Mouse (Mus musculus) ZHBTc4 (cell line): Measurements from ENCODE around the gene Il23a.
"Not testable (repeated sequence)": the region's sequence is repeated elsewhere in the genome, so short reads cannot be mapped to it uniquely, and the experiment has no call there.

ENCODE experiments used
- DNase-seq: peaks from one replicate; pipeline ENCODE4 v3.0.0-alpha.2; 2011; ENCODE audit warnings: low read depth, low spot score

Il23a gene

DNA sequence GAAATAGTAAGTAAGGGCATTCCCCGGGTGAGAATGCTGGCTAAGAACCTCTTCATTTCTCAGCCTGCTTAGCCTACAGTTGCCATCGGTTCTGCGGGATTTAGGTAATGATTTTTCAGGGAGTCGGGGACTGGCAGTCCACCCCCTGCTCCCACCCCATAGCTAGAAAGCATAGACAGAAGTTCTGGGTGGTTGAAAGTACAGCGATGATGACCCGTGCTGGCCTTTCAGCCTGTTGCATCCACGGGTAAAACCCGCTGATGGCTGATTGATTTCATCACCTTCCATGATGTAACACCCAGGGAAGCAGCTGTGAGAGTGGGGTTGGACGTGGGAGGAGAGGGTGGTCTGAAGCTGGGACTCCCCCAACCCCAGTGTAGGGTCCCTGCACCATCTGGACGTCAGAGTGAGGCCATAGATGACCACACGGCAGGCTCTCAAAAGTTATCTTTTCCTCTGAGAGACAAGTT, at the start of gene Il23a:
Gene Il23a (minus strand): TSS at position 51 of the 470 bp plus-strand sequence.
- no peak for DNase-seq

DNA sequence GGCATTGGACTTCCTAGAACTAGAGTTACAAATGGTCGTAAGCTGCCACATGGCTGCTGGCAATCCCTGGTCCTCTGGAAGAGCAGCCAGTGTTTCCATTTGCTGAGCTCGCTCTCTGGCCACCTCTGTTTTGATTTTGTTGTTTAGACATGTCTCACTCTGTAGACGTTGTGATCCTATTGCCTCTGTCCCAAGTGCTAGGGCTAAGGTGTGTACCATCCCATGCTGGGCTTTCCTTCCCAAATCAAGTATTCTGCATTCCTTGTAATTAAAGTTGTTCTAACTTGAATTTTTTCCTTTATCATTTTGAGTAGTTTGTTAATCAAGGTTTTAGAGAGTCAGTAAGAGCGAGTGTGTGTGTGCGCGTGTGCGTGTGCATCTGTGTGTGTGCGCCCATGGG, 49.0 kb upstream of the Il23a start:
- peak; percentile 61 for DNase-seq

DNA sequence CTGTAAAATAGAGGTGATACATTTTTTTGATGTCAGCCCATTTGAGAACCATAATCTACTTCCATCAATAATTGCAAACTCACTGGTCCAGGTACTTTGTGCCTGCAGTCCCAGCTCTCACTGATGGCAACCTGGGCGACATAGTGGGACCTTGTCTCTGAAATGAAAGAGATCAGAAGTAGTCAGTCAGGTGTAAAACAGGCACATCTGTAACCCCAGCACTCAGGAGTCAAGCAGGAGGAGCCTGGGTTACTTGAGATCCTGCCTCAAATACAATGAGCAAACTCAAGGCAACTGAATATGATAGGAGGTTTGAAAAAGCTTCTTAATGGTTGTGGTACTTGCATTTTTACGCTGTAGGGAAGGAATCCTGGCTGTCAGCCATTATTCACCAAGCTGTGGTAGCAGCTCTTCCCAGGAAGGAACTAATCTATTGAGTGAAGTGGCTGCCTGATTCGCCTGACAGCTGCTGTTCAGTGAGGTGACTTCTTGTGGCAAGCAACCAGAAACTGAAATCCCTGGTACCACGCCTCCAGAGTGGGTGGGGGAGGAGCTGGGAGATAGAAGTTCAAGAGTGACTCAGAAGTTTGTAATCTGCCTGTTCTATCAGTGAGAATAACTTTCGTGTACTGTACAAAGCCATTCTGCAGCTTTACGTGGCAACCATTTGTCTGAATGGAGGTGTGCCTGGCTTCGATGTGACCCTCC, 46.2 kb upstream of the Il23a start:
- DNase-seq, result peak; percentile 83

DNA sequence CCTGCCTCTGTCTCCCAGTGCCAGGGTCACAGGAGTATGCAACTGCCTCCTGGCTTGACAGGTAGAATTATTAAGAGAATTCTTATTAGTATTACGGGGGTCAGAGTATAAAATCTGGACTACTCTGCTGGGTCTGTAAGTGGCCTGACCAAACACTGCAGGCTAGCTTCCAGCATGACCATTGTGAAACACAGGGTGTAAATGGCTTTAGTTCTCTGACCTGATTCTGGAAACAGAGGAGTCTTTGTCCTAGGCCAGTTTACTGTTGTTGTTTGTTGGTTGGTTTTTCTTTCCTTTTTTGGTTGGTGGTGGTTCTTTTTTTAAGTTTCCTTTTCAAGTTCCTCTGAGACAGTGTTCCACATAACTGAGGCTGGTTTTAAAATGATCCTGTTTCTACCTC, 44.9 kb upstream of the Il23a start:
- no peak for DNase-seq

DNA sequence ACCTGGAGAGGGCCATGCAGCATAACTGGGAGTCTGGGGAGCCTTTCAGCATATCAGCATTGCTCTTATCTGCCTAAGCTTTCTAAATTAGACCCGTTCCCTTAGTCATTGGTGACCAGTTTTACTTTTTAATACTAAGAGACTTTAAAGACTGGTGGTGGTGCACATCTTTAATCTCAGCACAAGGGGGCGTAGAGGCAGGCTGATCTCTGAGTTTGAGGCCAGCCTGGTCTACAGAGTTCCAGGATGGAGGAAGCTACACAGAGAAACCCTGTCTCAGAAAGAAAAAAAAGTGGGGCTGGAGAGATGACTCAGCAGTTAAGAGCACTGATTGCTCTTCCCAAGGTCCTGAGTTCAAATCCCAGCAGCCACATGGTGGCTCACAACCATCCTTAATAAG, 41.7 kb upstream of the Il23a start:
- peak; percentile 82 for DNase-seq

DNA sequence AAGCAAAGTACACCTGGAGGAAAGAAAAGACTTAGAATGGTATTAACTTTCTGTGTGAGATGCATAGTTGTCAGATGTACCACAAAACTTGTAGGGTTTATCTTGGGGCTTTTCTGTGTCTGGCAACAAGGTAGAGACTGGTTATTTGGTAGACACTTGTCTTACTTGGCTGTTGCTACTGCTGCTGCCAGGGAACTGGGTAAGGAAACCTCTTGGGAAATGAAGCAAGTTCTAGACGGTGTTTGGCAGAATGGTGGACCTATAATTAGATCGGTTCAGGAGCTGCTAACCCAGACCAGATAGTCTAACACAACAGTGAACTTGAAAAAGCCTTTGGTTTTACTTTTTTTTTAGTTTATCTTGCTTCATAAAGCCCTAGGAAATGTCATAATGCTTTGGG, 40.4 kb upstream of the Il23a start:
- DNase-seq, result no peak

DNA sequence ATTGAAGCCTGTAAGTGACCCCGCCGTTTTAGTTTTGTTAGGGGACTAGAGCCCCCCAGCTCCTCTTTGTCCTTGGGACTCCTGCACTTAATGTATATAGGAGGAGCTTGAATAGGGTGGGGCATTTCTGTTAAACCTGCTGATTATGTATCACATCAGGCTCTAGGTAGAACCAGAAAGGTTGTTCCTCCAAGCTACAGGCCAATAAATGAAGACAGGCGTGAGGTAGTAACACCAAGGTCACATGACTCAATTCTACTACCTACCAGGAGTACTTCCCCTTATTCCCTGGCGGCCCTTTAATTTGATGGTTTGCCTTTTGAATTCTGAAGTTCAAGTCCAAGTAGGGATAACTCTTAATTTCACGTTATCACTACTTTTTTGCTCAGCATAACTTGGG, 39.9 kb upstream of the Il23a start:
- DNase-seq, result peak; percentile 31

DNA sequence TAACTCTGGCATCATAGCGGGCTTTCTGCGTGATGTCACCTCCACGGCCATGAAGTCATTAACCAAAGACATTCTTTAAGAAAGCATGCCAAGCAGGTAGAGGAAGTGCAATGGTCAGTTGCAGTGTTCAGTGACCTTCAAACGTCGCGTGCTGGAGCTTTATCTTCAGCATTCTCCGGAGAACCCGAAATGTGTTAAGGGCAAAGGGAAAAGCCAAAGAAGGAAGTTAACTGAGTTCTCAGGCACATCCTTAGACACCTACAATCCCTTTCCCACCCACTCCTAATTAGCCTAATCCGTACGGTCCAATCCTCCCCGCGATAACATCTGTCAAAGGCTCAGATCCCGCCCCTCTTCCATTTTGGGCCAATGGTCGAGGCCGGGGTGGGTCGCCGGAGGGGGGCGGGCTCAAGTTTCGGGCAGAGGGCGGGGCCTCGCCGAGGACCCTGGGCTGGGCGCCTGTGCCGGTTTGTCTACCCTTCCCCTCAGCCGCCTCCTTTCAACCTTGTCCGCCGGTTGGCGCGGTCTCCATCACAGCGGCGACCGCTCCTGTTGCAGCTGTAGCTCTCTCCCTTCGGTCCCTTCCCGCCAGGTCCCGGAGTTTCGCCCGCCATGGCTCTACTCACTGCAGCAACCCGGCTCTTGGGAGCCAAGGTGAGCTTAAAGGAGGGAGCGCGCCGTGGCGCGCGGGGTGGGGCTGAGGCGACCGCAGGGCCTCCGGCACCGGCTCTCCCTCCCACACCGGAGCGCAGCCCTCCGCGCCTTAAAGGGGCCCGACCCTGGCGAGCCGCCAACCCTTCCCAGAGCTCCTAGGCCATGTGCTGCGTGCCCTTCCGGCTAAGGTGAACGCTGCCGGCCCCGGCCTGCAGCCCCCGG, 39.0 kb upstream of the Il23a start, which contains the start of gene Cs:
Gene Cs (plus strand): TSS at position 429 of the 876 bp plus-strand sequence.
- DNase-seq, result peak; percentile 99

DNA sequence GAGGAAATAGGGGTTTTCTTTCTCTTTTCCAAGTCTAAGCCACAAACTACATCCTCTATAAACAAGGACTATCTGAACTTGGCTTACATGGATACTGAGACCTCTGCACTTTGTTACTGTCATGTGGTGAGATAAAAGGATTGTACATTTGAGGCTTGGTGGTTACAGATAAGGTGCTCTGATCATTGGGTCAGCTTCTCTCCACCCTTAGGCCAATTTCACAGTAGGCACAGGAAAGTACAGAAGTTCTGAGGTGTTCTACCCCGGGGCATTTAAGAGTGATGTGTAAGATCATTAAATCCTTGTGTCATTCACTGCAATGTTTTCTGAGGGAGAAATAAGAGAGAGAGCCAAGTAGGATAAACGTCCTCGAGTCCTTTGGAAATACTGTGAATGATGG, 38.0 kb upstream of the Il23a start:
- DNase-seq, result no peak

DNA sequence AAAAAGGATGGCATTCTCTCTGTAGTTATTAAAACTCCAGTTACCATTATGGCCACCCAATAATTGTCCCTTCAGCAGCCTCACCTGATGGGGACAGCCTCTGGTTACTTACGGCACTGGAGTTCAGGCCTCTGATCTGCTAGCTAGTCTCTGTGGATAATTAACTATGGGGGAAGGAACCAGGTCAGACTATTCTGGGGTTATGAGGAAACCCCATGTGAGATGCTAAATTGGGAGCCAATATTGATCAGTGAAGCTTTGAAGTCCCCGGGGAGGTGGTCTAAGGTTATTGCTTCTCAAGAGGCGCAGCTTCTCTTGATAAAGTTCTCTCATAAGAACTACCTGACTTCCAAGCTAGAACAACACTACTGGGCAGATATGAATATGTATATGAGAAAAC, 37.6 kb upstream of the Il23a start:
- no peak for DNase-seq

DNA sequence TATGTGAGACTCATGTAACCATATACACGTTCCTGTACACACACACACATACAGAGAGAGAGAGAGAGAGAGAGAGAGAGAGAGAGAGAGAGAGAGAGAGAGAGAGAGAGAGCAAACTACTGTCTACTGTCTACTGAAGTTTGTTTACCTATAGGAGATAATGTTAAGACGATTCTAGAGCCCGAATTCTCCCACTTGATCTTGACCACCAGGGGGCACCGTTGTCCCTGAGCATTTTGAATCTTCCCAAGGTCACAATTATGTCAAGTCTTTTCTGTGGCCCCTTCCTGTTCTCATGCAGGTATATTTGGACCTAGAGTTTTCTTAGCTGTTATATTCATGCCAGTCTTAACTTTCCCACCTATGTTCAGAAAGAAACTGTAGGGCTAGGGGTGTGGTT, 37.0 kb upstream of the Il23a start:
- peak; percentile 88 for DNase-seq

DNA sequence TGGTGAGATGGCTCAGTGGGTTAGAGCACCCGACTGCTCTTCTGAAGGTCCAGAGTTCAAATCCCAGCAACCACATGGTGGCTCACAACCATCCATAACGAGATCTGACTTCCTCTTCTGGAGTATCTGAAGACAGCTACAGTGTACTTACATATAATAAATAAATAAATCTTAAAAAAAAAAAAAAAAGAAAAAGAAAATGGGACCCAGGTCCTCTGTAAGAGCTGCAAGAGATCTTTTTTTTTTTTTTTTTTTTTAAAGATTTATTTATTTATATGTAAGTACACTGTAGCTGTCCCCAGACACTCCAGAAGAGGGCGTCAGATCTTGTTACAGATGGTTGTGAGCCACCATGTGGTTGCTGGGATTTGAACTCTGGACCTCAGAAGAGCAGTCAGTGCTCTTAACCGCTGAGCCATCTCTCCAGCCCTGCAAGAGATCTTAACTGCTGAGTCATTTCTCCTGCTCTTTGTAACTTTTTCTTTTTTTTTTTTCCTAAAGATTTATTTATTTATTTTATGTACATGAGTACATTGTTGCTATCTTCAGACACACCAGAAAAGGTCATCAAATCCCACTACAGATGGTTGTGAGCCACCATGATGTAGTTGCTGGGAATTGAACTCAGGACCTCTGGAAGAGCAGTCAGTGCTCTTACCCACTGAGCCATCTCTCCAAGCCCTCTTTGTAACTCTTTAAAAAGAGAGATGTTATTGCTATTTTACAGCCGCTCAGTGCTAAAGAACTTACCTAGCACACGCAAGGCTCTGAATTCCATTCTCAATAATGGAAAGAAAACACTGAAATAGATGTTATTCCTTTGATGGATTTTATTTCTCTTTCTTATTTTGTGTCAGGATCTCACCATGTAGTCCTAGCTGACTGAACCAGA, 34.1 kb upstream of the Il23a start:
- DNase-seq, result not testable (repeated sequence)

DNA sequence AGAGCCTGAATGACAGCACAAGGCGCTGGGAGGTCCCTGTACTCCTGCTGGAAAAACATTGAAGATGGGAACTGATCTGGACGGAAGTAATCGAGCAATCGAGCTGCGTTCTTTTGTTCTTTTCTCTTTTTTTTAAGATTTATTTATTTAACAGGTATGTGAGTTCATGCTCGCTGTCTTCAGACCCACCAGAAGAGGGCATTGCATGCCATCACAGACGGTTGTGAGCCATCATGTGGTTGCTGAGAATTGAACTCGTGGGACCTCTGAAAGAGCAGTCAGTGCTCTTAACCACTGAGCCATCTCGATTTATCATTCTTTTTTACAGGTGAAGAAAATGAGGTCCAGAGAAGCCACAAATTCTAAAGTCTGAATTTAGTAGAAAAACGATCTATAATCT, 29.1 kb upstream of the Il23a start:
- peak; percentile 57 for DNase-seq

DNA sequence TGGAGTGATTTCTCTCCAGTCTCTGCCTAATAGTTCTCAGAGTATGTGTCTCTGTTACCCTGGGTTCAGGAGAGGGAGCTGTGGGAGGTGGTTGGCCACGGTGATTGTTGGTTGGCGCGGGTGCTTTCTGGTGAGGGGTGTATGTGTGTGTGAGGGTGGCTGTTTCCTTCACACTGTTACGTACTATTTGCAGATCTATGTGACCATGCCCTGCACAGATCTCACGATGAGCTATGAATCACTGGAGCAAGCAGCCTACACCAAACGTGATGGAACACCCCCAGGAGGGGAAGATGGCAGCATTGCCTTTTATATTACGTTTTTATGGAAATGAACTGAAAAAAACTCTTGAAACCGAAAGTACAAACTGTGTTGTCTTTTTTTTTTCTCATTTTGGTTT, 28.3 kb upstream of the Il23a start:
- DNase-seq, result no peak

DNA sequence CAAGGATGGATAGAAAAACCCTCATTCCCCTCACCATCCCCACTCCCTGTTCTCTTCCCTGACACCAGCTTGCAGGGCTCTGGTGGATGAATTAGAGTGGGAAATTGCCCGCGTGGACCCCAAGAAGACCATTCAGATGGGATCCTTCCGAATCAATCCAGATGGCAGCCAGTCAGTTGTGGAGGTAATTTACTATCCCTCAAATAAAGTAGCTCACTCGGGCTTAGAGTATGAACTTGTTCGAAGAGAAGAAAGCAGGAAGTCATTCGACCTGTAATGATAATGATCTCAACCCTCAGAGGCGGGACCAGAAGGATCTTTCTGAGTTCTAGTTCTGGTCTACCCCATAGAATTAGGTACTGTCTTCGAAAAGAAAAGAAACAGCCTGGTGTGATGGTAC, 25.0 kb upstream of the Il23a start:
- DNase-seq, result no peak

DNA sequence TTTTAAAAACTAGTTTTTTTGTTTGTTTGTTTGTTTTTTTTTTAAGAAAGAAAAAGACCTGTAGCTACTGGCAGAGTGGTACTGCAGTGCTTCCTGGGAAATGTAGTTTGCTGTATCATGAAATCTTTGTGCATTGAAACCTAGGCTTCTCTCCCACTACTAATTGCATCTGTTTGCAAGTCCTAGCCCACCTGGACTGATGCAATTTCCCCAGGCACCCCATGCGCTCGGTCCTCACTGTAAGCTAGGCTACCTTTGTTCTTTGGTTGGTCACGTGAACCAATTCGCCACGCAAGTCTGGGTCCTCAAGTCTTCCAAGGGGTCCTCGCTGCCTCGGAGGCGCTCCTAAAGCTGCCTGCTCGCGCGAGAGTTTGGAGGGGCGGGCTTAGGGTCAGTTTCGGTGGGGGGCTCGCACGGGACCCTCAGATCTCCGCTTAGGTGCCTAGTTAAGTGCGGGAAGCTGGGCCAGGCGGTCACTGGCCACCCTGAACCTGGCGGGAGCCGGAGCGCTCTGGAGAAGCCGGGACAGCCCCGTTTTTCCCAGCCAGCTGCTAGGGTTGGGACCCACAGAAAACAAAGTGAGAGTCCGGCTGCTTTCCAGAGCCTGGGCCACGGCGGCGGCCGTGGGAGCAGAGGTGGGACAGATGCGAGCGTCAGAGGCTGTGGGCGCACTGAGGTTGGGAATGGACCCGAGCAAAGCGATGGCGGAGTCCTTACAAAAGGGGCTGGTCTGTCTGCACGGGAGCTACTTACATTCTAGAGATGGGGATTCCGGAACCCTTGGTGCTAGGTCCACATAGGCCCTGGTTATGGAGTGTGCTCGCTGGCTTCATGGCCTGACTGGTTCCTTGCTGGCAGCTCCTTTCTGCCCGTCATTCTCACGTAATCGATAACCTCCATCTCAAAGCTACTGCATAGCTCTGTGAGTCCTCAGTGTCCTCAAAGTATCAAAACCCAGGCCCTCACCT, 23.9 kb upstream of the Il23a start, which contains the start of gene Cnpy2:
Gene Cnpy2 (plus strand): TSS at position 319 of the 968 bp plus-strand sequence.
- peak; percentile 97 for DNase-seq

DNA sequence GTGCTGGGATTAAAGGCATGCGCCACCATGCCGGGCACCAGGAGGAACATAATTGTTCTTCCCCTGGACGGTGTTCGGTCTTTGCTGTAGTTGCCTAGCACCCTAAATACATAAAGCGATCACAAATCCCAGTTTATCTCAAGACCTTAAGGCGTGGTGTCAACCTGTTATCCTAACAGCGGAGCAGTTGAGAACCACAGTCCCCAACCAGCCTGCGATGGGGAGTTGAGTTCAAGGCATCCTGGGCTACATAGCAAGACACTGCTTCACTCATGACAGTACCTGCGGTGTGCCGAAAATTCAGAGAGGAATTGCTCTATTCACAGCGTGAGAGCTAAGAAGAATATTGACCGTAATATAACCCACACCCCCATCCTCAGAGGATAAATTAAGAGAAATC, 23.1 kb upstream of the Il23a start:
- DNase-seq, result no peak

DNA sequence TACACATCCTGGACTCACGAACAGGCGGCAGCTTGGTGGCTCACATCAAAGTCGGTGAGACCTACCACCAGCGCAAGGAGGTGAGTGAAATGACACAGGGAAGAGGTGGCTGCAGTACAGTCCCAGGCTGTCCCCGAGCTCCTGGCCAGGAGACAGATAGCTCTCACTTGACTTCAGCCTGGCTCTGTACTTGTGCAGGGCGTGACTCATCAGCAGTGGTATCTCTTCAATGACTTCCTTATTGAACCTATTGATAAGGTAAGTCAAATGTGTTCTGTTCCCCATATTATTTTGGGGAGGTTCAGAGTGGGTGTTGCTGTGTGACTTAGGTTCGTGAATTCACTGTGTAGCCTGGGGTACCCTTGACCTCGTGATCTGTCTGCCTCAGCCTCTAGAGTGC, 17.0 kb upstream of the Il23a start:
- no peak for DNase-seq

DNA sequence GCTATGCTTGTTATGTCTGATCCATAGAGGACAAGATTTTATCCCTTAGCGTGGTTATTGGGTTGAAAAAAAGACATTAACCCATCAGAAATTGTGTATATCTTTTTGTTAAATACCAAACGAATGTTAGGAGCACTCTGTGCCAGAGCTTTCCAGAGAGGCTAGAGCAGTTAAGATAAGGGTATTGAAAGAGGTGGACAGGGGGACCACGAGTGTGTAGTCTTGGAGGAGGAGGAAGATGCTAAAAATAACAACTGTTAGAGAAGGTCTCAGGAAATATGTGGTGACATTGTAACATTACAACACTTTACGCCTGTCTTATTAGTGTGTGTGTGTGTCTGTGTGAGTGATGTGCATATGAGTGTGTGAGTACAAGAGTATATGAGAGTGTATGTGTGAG, 12.3 kb upstream of the Il23a start:
- no peak for DNase-seq

DNA sequence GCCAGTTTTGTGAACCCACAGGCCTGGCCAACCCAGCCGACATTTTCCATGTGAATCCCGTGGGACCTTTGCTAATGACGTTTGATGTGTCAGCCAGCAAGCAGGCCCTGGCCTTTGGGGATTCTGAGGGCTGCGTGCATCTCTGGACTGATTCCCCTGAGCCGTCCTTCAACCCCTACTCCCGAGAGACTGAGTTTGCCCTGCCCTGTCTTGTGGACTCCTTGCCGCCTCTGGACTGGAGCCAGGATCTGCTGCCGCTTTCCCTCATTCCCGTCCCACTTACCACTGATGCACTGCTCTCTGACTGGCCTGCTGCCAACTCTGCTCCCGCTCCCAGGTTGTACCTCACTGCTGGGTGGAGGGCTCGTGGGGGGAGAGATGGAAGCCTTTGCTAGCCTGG, 11.6 kb upstream of the Il23a start:
- no peak for DNase-seq

DNA sequence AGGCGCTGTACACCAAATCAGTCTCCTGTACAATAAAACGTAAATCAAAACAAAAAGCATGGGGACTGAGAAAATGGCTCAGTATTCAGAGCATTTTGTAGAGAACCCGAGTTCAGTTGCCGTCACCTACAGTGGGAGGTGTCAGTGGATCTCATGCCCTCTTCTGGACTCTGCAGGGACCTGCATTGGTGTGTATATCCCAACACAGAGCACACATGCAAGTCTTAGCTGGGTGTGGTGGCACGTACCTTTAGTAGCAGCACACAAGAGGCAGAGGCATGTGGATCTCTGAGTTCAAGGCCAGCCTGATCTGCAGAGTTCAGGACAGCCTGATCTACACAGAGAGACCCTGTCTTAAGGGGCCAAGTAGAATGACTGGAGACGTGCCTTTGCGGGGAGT, 11.1 kb upstream of the Il23a start:
- peak; percentile 36 for DNase-seq
